Mouse (Mus musculus) liver, adult 2 months (tissue): ENCODE measurements at regions not wholly inside any gene's neighbourhood (a gene's known extent, or its start where the extent isn't known, plus 50 kb on each side); places are given as distances from the start of the nearest gene placed in this dataset.

ENCODE experiments used
- DNase-seq: peaks from one replicate; pipeline ENCODE4 v3.0.0-alpha.2; 2011; ENCODE audit warnings: low read depth, low spot score; ENCODE audit errors: extremely low read depth
- H3K27ac ChIP-seq: fragments of 200-500 bp; replicated peaks from 2 replicates; pipeline ENCODE4 v1.5.1; 2012; ENCODE audit warnings: low read depth, mild to moderate bottlenecking, control low read depth, inconsistent platforms, low read length; ENCODE audit not compliant: insufficient read depth
- H3K27me3 ChIP-seq: fragments of 200-500 bp; 2 replicates; pipeline ENCODE4 v1.6.1; 2012; ENCODE audit warnings: mild to moderate bottlenecking, moderate library complexity, low read length, inconsistent platforms; ENCODE audit not compliant: control insufficient read depth, insufficient read depth
- H3K36me3 ChIP-seq: fragments of 200-500 bp; 2 replicates; pipeline ENCODE4 v1.6.1; 2012; ENCODE audit warnings: low read length, inconsistent platforms; ENCODE audit not compliant: control insufficient read depth, insufficient read depth
- H3K4me1 ChIP-seq: fragments of 200-500 bp; 2 replicates; pipeline ENCODE4 v1.6.1; 2011; ENCODE audit warnings: low read length; ENCODE audit not compliant: control insufficient read depth, insufficient read depth
- H3K4me3 ChIP-seq: fragments of 200-500 bp; 2 replicates; pipeline ENCODE4 v1.5.1; 2011; ENCODE audit warnings: low read depth, mild to moderate bottlenecking, control low read depth, low read length, moderate library complexity; ENCODE audit not compliant: insufficient read depth
- H3K79me2 ChIP-seq: fragments of 200-500 bp; 2 replicates; pipeline ENCODE4 v1.6.1; 2012; ENCODE audit warnings: inconsistent platforms, mild to moderate bottlenecking, low read length, moderate library complexity; ENCODE audit not compliant: control insufficient read depth, insufficient read depth
- H3K9ac ChIP-seq: fragments of 200-500 bp; 2 replicates; pipeline ENCODE4 v1.6.1; 2012; ENCODE audit warnings: low read depth, mild to moderate bottlenecking, control low read depth, inconsistent platforms, low read length
- CTCF ChIP-seq: fragments of 200-500 bp; IDR thresholded peaks from 2 replicates; pipeline ENCODE4 v1.5.1; 2011; ENCODE audit warnings: low read depth, low read length, control low read depth
- POLR2A ChIP-seq: fragments of 200-500 bp; IDR thresholded peaks from 2 replicates; pipeline ENCODE4 v1.6.1; 2011; ENCODE audit warnings: low read length, control low read depth; ENCODE audit not compliant: insufficient read depth; ENCODE audit errors: extremely low read depth
- WGBS: fragments of 180-500 bp; shearing (Covaris S2); methylation state at CpG from one replicate; pipeline ENCODE4 v1.1.7; 2018; 5-methylcytosine and 5-hydroxymethylcytosine counted together

- H3K27ac ChIP-seq: no peak overlapping the region
Observed at GRCm38 (mm10) chr3:120668654-120669053, 502.8 kb downstream of the Rwdd3 start.

GRCm38 (mm10) chr3:120662521-120662920 lies 509.0 kb downstream of the Rwdd3 start:
- TF ChIP-seq POLR2A (no peak), CTCF (no peak)
- 96% methylated on average over 4 of the region's 4 CpGs for WGBS
- Histone ChIP-seq H3K4me1 (no peaks in the 10 kb centered on the region), H3K36me3 (no peaks in the 10 kb centered on the region), H3K4me3 (no peak overlapping the region), H3K79me2 (no peaks in the 10 kb centered on the region), H3K27me3 (no peaks in the 10 kb centered on the region), H3K27ac (no peak overlapping the region), H3K9ac (no peak overlapping the region)
- DNase-seq: no peak

More at GRCm38 (mm10) chr3:120668654-120669053, 502.8 kb downstream of the Rwdd3 start:
- no peak overlapping the region for H3K9ac ChIP-seq
- no peaks in the 10 kb centered on the region for H3K4me1 ChIP-seq
- no peak overlapping the region for H3K4me3 ChIP-seq
- TF ChIP-seq CTCF (no peak), POLR2A (no peak)
- no peaks in the 10 kb centered on the region for H3K36me3 ChIP-seq
- no peaks in the 10 kb centered on the region for H3K27me3 ChIP-seq
- 88% methylated on average over 3 of the region's 3 CpGs for WGBS
- H3K79me2 ChIP-seq: no peaks in the 10 kb centered on the region
- no peak for DNase-seq

- Histone ChIP-seq H3K79me2 (no peaks in the 10 kb centered on the region), H3K4me3 (no peak overlapping the region), H3K4me1 (no peaks in the 10 kb centered on the region), H3K36me3 (no peaks in the 10 kb centered on the region), H3K9ac (no peak overlapping the region), H3K27me3 (no peaks in the 10 kb centered on the region), H3K27ac (no peak overlapping the region)
- DNase-seq: no peak
- 83% methylated on average over 4 of the region's 4 CpGs for WGBS
- TF ChIP-seq CTCF: no peak
- no peak for TF ChIP-seq POLR2A
Observed at GRCm38 (mm10) chr3:120660776-120661175, 510.7 kb downstream of the Rwdd3 start.

- no peaks in the 10 kb centered on the region for H3K4me1 ChIP-seq
- 73% methylated on average over 12 of the region's 12 CpGs for WGBS
- H3K79me2 ChIP-seq: no peaks in the 10 kb centered on the region
- no peaks in the 10 kb centered on the region for H3K27me3 ChIP-seq
- H3K9ac ChIP-seq: no peak overlapping the region
- TF ChIP-seq CTCF: no peak
- TF ChIP-seq POLR2A: no peak
- no peaks in the 10 kb centered on the region for H3K36me3 ChIP-seq
- DNase-seq: no peak
- H3K27ac ChIP-seq: no peak overlapping the region
- H3K4me3 ChIP-seq: no peak overlapping the region
Observed at GRCm38 (mm10) chr3:120649047-120649868, 522.2 kb downstream of the Rwdd3 start.

- WGBS: 83% methylated on average over 5 of the region's 5 CpGs
- Histone ChIP-seq H3K4me1 (no peaks in the 10 kb centered on the region), H3K27me3 (no peaks in the 10 kb centered on the region), H3K9ac (no peak overlapping the region), H3K79me2 (no peaks in the 10 kb centered on the region), H3K27ac (no peak overlapping the region), H3K4me3 (no peak overlapping the region), H3K36me3 (no peaks in the 10 kb centered on the region)
- no peak for DNase-seq
- TF ChIP-seq CTCF (no peak), POLR2A (no peak)
Observed at GRCm38 (mm10) chr3:120648391-120648790, 523.1 kb downstream of the Rwdd3 start.

GRCm38 (mm10) chr3:120636669-120637305 lies 534.7 kb downstream of the Rwdd3 start:
- no peak for DNase-seq
- H3K9ac ChIP-seq: no peak overlapping the region
- no peak for TF ChIP-seq CTCF
- TF ChIP-seq POLR2A: no peak
- no peaks in the 10 kb centered on the region for H3K4me1 ChIP-seq
- H3K79me2 ChIP-seq: no peaks in the 10 kb centered on the region
- H3K27me3 ChIP-seq: no peaks in the 10 kb centered on the region
- no peaks in the 10 kb centered on the region for H3K36me3 ChIP-seq
- no peak overlapping the region for H3K27ac ChIP-seq
- no peak overlapping the region for H3K4me3 ChIP-seq
- 70% methylated on average over 9 of the region's 9 CpGs for WGBS
